Mouse (Mus musculus): ENCODE results near the gene Lsm4. TPM values are rescaled to one million over a fixed set of nuclear protein-coding genes. Genes with fewer than 3 reads are reported as not detected.

Gene Lsm4
- polyA plus RNA-seq, 1 experiment, result 148 TPM

DNA sequence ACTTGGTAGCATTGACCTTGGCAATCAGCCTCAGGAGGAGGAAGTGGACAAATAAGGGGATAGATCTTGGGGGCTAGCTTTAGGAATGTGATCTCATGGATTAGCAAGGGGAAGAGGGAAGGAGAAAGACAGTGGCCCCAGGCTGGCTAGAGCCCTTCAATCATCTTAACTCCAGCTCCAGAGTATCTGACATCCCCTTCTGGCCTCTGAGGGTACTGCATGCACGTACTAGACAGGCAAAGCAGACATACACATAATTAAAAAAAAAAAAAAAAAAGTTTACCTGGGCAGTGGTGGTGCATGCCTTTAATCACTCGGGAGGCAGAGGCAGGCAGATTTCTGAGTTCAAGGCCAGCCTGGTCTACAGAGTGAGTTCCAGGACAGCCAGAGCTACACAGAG, 29.0 kb upstream of the Lsm4 start:
- TF ChIP-seq CTCF (IDR thresholded peaks at IDR 0.05; ENCODE audit: control insufficient read depth, insufficient read depth, insufficient replicate concordance, low read depth, low read length), result no peak
- no peak for TF ChIP-seq POLR2A (IDR thresholded peaks at IDR 0.05; ENCODE audit: control insufficient read depth, low read depth, low read length)
- no peaks in the 10 kb centered on the region for H3K36me3 ChIP-seq (ENCODE audit: control insufficient read depth, insufficient read depth, low read length)
- H3K4me3 ChIP-seq (ENCODE audit: control insufficient read depth, low read depth, low read length), result no peak overlapping the region
- H3K27ac ChIP-seq (ENCODE audit: control insufficient read depth, insufficient read depth, low read depth, low read length), result no peak overlapping the region
- peaks cover 3% of the 10 kb centered on the region; the same call in 1 of the 2 replicates for H3K4me1 ChIP-seq (ENCODE audit: control insufficient read depth, insufficient read depth, low read length)
- H3K27me3 ChIP-seq (ENCODE audit: control insufficient read depth, insufficient read depth, low read length), result no peaks in the 10 kb centered on the region

GRCm38 (mm10) chr8:70645501-70646224, 27.4 kb upstream of the Lsm4 start:
- no peak overlapping the region for H3K27ac ChIP-seq (ENCODE audit: control insufficient read depth, insufficient read depth, low read depth, low read length)
- no peak for TF ChIP-seq CTCF (IDR thresholded peaks at IDR 0.05; ENCODE audit: control insufficient read depth, insufficient read depth, insufficient replicate concordance, low read depth, low read length)
- no peak for TF ChIP-seq POLR2A (IDR thresholded peaks at IDR 0.05; ENCODE audit: control insufficient read depth, low read depth, low read length)
- H3K4me1 ChIP-seq (ENCODE audit: control insufficient read depth, insufficient read depth, low read length), result peaks cover 3% of the 10 kb centered on the region

DNA sequence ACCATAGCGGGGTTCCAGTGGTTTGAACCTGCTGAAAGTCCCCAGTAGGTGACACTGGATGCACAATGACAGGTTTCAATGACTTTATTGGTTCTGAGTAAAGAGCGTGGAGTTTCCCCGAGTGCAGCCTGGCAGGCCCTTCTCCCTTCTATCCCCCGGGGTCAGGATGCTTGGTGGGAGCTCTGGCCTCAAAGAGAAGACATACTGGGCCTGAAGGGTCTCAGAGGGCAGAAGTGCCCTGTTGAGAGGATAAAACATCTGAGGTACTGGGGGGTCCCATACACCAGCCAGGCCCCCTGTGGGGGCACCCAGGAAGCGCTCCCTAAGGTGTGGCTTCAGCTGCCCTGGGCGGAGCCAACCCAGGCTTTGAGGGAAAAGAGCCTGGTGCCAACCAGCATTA, 26.7 kb upstream of the Lsm4 start:
- Histone ChIP-seq H3K4me3 (ENCODE audit: control insufficient read depth, low read depth, low read length) (no peak overlapping the region), H3K36me3 (ENCODE audit: control insufficient read depth, insufficient read depth, low read length) (no peaks in the 10 kb centered on the region), H3K27ac (ENCODE audit: control insufficient read depth, insufficient read depth, low read depth, low read length) (no peak overlapping the region), H3K27me3 (ENCODE audit: control insufficient read depth, insufficient read depth, low read length) (no peaks in the 10 kb centered on the region), H3K4me1 (ENCODE audit: control insufficient read depth, insufficient read depth, low read length) (peaks cover 3% of the 10 kb centered on the region)
- TF ChIP-seq POLR2A (IDR thresholded peaks at IDR 0.05; ENCODE audit: control insufficient read depth, low read depth, low read length) (no peak), CTCF (IDR thresholded peaks at IDR 0.05; ENCODE audit: control insufficient read depth, insufficient read depth, insufficient replicate concordance, low read depth, low read length) (no peak)

More at GRCm38 (mm10) chr8:70645501-70646224, 27.4 kb upstream of the Lsm4 start:
- Histone ChIP-seq H3K36me3 (ENCODE audit: control insufficient read depth, insufficient read depth, low read length) (no peaks in the 10 kb centered on the region), H3K4me3 (ENCODE audit: control insufficient read depth, low read depth, low read length) (no peak overlapping the region), H3K27me3 (ENCODE audit: control insufficient read depth, insufficient read depth, low read length) (no peaks in the 10 kb centered on the region)

DNA sequence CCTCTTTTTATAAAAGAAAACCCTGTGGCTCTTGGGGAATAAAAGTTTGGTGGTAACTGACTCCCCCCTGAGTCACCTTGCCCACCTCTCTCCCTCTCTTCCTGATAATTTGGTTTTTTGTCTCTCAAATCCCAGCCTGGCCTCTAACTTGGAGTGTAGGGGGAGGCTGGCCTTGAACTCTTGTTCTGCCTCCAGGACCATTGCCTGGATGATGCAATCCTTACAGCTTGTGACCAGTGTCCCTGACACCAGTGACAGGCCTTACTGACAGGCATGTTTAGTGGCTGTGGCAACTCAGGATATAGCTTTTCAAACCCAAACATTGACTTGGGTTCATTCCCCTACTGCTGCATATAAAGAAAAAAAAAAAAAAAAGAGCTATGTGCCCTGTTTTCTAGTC, 26.3 kb upstream of the Lsm4 start:
- H3K36me3 ChIP-seq (ENCODE audit: control insufficient read depth, insufficient read depth, low read length), result no peaks in the 10 kb centered on the region
- H3K4me1 ChIP-seq (ENCODE audit: control insufficient read depth, insufficient read depth, low read length), result peaks cover 3% of the 10 kb centered on the region
- no peaks in the 10 kb centered on the region for H3K27me3 ChIP-seq (ENCODE audit: control insufficient read depth, insufficient read depth, low read length)
- TF ChIP-seq POLR2A (IDR thresholded peaks at IDR 0.05; ENCODE audit: control insufficient read depth, low read depth, low read length) (no peak), CTCF (IDR thresholded peaks at IDR 0.05; ENCODE audit: control insufficient read depth, insufficient read depth, insufficient replicate concordance, low read depth, low read length) (no peak)
- H3K27ac ChIP-seq (ENCODE audit: control insufficient read depth, insufficient read depth, low read depth, low read length), result no peak overlapping the region
- no peak overlapping the region for H3K4me3 ChIP-seq (ENCODE audit: control insufficient read depth, low read depth, low read length)

- H3K4me1 ChIP-seq (ENCODE audit: control insufficient read depth, insufficient read depth, low read length), result peaks cover 3% of the 10 kb centered on the region
- H3K36me3 ChIP-seq (ENCODE audit: control insufficient read depth, insufficient read depth, low read length), result no peaks in the 10 kb centered on the region
- TF ChIP-seq CTCF (IDR thresholded peaks at IDR 0.05; ENCODE audit: control insufficient read depth, insufficient read depth, insufficient replicate concordance, low read depth, low read length) (no peak), POLR2A (IDR thresholded peaks at IDR 0.05; ENCODE audit: control insufficient read depth, low read depth, low read length) (no peak)
- no peaks in the 10 kb centered on the region for H3K27me3 ChIP-seq (ENCODE audit: control insufficient read depth, insufficient read depth, low read length)
- H3K27ac ChIP-seq (ENCODE audit: control insufficient read depth, insufficient read depth, low read depth, low read length), result no peak overlapping the region
- H3K4me3 ChIP-seq (ENCODE audit: control insufficient read depth, low read depth, low read length), result no peak overlapping the region
Observed at GRCm38 (mm10) chr8:70647343-70648163, 25.5 kb upstream of the Lsm4 start.

DNA sequence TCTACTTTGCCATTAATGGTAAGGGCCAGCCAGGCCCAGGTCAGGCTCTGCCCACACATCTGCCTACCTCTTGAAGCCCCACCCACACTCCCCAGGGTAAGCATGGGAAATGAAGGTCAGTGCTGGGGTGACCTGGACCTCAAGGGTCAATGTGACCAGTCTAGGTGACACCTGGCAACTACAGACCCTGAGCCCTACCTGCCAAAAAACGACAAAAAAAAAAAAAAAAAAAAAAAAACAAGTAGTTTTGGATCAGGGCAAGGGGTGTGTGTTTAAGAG, 24.9 kb upstream of the Lsm4 start:
- Histone ChIP-seq H3K4me3 (ENCODE audit: control insufficient read depth, low read depth, low read length) (no peak overlapping the region), H3K27me3 (ENCODE audit: control insufficient read depth, insufficient read depth, low read length) (no peaks in the 10 kb centered on the region), H3K27ac (ENCODE audit: control insufficient read depth, insufficient read depth, low read depth, low read length) (no peak overlapping the region), H3K4me1 (ENCODE audit: control insufficient read depth, insufficient read depth, low read length) (peaks cover 3% of the 10 kb centered on the region), H3K36me3 (ENCODE audit: control insufficient read depth, insufficient read depth, low read length) (no peaks in the 10 kb centered on the region)
- no peak for TF ChIP-seq CTCF (IDR thresholded peaks at IDR 0.05; ENCODE audit: control insufficient read depth, insufficient read depth, insufficient replicate concordance, low read depth, low read length)
- TF ChIP-seq POLR2A (IDR thresholded peaks at IDR 0.05; ENCODE audit: control insufficient read depth, low read depth, low read length), result no peak

- TF ChIP-seq POLR2A (IDR thresholded peaks at IDR 0.05; ENCODE audit: control insufficient read depth, low read depth, low read length) (no peak), CTCF (IDR thresholded peaks at IDR 0.05; ENCODE audit: control insufficient read depth, insufficient read depth, insufficient replicate concordance, low read depth, low read length) (no peak)
Observed at GRCm38 (mm10) chr8:70648921-70649320, 24.1 kb upstream of the Lsm4 start.

More at GRCm38 (mm10) chr8:70648921-70649320, 24.1 kb upstream of the Lsm4 start:
- Histone ChIP-seq H3K27me3 (ENCODE audit: control insufficient read depth, insufficient read depth, low read length) (no peaks in the 10 kb centered on the region), H3K4me1 (ENCODE audit: control insufficient read depth, insufficient read depth, low read length) (peaks cover 3% of the 10 kb centered on the region), H3K4me3 (ENCODE audit: control insufficient read depth, low read depth, low read length) (no peak overlapping the region), H3K27ac (ENCODE audit: control insufficient read depth, insufficient read depth, low read depth, low read length) (no peak overlapping the region), H3K36me3 (ENCODE audit: control insufficient read depth, insufficient read depth, low read length) (no peaks in the 10 kb centered on the region)

All from testis, adult 2 months (tissue).